18 mouse cellular contexts compared by ENCODE assay signal in genomic region chrX:99539684-99540083, GRCm38 (mm10).
DNase-seq lines count a peak whose midpoint lies in the region; ATAC-seq and TF ChIP-seq lines count a peak whose summit lies in the region.
"Had no signal": no experiment of that assay in that cellular context is flagged by ENCODE, and none has a peak within 500 bp of the region (broad histone marks: within the 10 kb centered on the region; RNA-seq: fewer than 3 reads in every experiment).

No protein-coding gene starts in this region.

- WGBS in hindbrain, embryonic 15.5 days: 61% methylated on average over 4 of the region's 4 CpGs
- WGBS in hindbrain, postnatal 0 days: 69% methylated on average over 4 of the region's 4 CpGs
- 81% methylated on average over 4 of the region's 4 CpGs for WGBS in midbrain, embryonic 10.5 days
- WGBS in midbrain, embryonic 11.5 days: 88% methylated on average over 4 of the region's 4 CpGs
- WGBS in forebrain, embryonic 14.5 days: 79% methylated on average over 4 of the region's 4 CpGs
- 75% methylated on average over 4 of the region's 4 CpGs for WGBS in forebrain, postnatal 0 days

- no peaks in the 10 kb centered on the region for H3K9me3 ChIP-seq in hindbrain, embryonic 15.5 days
- no peaks in the 10 kb centered on the region for H3K9me3 ChIP-seq in hindbrain, postnatal 0 days (ENCODE audit: low read length)
- H3K9me3 ChIP-seq in midbrain, embryonic 10.5 days (replicated peaks): no peaks in the 10 kb centered on the region
- H3K9me3 ChIP-seq in midbrain, embryonic 11.5 days (ENCODE audit: control insufficient read depth, low read length): no peaks in the 10 kb centered on the region
- no peaks in the 10 kb centered on the region for H3K9me3 ChIP-seq in forebrain, embryonic 14.5 days (replicated peaks; ENCODE audit: control insufficient read depth, low read length)
- H3K9me3 ChIP-seq in forebrain, postnatal 0 days (ENCODE audit: low read length): no peaks in the 10 kb centered on the region
- H3K9me3 ChIP-seq: embryonic facial prominence, embryonic 12.5 days; heart, embryonic 13.5 days; kidney, embryonic 15.5 days; liver, embryonic 13.5 days; midbrain, embryonic 12.5 days had no signal

- no peak overlapping the region for H3K4me2 ChIP-seq in hindbrain, embryonic 15.5 days
- H3K4me2 ChIP-seq in hindbrain, postnatal 0 days (ENCODE audit: low read depth, low read length): no peak overlapping the region
- H3K4me2 ChIP-seq in midbrain, embryonic 11.5 days: no peak overlapping the region
- no peak overlapping the region for H3K4me2 ChIP-seq in forebrain, embryonic 14.5 days (ENCODE audit: low read length)
- no peak overlapping the region for H3K4me2 ChIP-seq in forebrain, postnatal 0 days (ENCODE audit: low read depth)
- H3K4me2 ChIP-seq: embryonic facial prominence, embryonic 12.5 days; heart, embryonic 13.5 days; kidney, embryonic 15.5 days; liver, embryonic 13.5 days; lung, embryonic 14.5 days; midbrain, embryonic 12.5 days had no signal

- ATAC-seq in hindbrain, embryonic 15.5 days (ENCODE audit: low FRiP score, low read depth): 0 out of 2 replicates have a peak, but pooled peaks have one; percentile 57
- no peak for ATAC-seq in hindbrain, postnatal 0 days
- ATAC-seq in midbrain, embryonic 11.5 days (ENCODE audit: low FRiP score): no peak
- ATAC-seq in forebrain, embryonic 14.5 days: no peak; the same call in 1 of the 2 replicates
- ATAC-seq in forebrain, postnatal 0 days: peak; percentile 28

- peaks cover 16% of the 10 kb centered on the region; the same call in 1 of the 2 replicates for H3K27me3 ChIP-seq in hindbrain, embryonic 15.5 days
- H3K27me3 ChIP-seq in hindbrain, postnatal 0 days (ENCODE audit: insufficient read depth, low read length): no peaks in the 10 kb centered on the region
- H3K27me3 ChIP-seq in midbrain, embryonic 10.5 days (ENCODE audit: low read depth, poor library complexity, severe bottlenecking): peaks cover 98% of the 10 kb centered on the region
- H3K27me3 ChIP-seq in midbrain, embryonic 11.5 days (ENCODE audit: control insufficient read depth, insufficient read depth, low read length): peaks cover 12% of the 10 kb centered on the region
- H3K27me3 ChIP-seq in forebrain, embryonic 14.5 days (replicated peaks; ENCODE audit: control insufficient read depth, insufficient read depth, low read length): no peaks in the 10 kb centered on the region
- H3K27me3 ChIP-seq in forebrain, postnatal 0 days (ENCODE audit: insufficient read depth, low read length): no peaks in the 10 kb centered on the region

- H3K4me3 ChIP-seq in hindbrain, embryonic 15.5 days: no peak overlapping the region
- no peak overlapping the region for H3K4me3 ChIP-seq in hindbrain, postnatal 0 days (ENCODE audit: low read length)
- H3K4me3 ChIP-seq in midbrain, embryonic 10.5 days: no peak overlapping the region
- H3K4me3 ChIP-seq in midbrain, embryonic 11.5 days (ENCODE audit: low read depth, low read length): no peak overlapping the region
- H3K4me3 ChIP-seq in forebrain, embryonic 14.5 days (ENCODE audit: low read depth, low read length): no peak overlapping the region
- H3K4me3 ChIP-seq in forebrain, postnatal 0 days (ENCODE audit: low read depth, low read length): no peak overlapping the region
- H3K4me3 ChIP-seq: embryonic facial prominence, embryonic 12.5 days; heart, embryonic 13.5 days; kidney, embryonic 15.5 days; liver, embryonic 13.5 days; midbrain, embryonic 12.5 days had no signal

- DNase-seq in hindbrain, postnatal 0 days (ENCODE audit: low spot score): no peak
- no peak for DNase-seq in midbrain, embryonic 10.5 days (ENCODE audit: low spot score)
- no peak for DNase-seq in midbrain, embryonic 11.5 days (ENCODE audit: low spot score, missing footprints)
- DNase-seq in forebrain, embryonic 14.5 days (ENCODE audit: low spot score): no peak
- peak; percentile 34 for DNase-seq in forebrain, postnatal 0 days
- no peak for DNase-seq in left cerebral cortex, postnatal 25 days (ENCODE audit: low spot score in 2 of 2)
- DNase-seq: cerebellum, adult 9-11 months; gastrocnemius, postnatal 14 days; heart, adult 18-20 months; liver, embryonic 13.5 days; thymus, postnatal 25 days had no signal

- no peak for TF ChIP-seq CTCF in hindbrain, postnatal 0 days (IDR thresholded peaks at IDR 0.05; ENCODE audit: low read depth)
- no peak for TF ChIP-seq CTCF in forebrain, postnatal 0 days (IDR thresholded peaks at IDR 0.05; ENCODE audit: low read depth)

- peak overlapping the region; percentile 45; the same call in 1 of the 2 replicates for H3K27ac ChIP-seq in hindbrain, embryonic 15.5 days (replicated peaks)
- no peak overlapping the region for H3K27ac ChIP-seq in hindbrain, postnatal 0 days
- peak overlapping the region; percentile 33; the same call in 1 of the 2 replicates for H3K27ac ChIP-seq in midbrain, embryonic 10.5 days (replicated peaks)
- H3K27ac ChIP-seq in midbrain, embryonic 11.5 days (ENCODE audit: low read depth, low read length): no peak overlapping the region
- peak overlapping the region; percentile 75; the same call in 1 of the 2 replicates for H3K27ac ChIP-seq in forebrain, embryonic 14.5 days (ENCODE audit: low read depth, low read length)
- peak overlapping the region; percentile 35; the same call in 1 of the 2 replicates for H3K27ac ChIP-seq in forebrain, postnatal 0 days (ENCODE audit: low read depth, low read length)
- H3K27ac ChIP-seq: embryonic facial prominence, embryonic 12.5 days; heart, embryonic 13.5 days; kidney, embryonic 15.5 days; liver, embryonic 13.5 days; macrophage; midbrain, embryonic 12.5 days had no signal

- H3K4me1 ChIP-seq in hindbrain, embryonic 15.5 days (replicated peaks): peaks cover 6% of the 10 kb centered on the region; the same call in 1 of the 2 replicates
- H3K4me1 ChIP-seq in hindbrain, postnatal 0 days (ENCODE audit: insufficient read depth, low read length): no peaks in the 10 kb centered on the region
- H3K4me1 ChIP-seq in midbrain, embryonic 10.5 days: peaks cover 10% of the 10 kb centered on the region
- no peaks in the 10 kb centered on the region for H3K4me1 ChIP-seq in midbrain, embryonic 11.5 days (ENCODE audit: control insufficient read depth, insufficient read depth, low read length)
- H3K4me1 ChIP-seq in forebrain, embryonic 14.5 days (ENCODE audit: control insufficient read depth, insufficient read depth, low read length): peaks cover 8% of the 10 kb centered on the region; the same call in 1 of the 2 replicates
- no peaks in the 10 kb centered on the region for H3K4me1 ChIP-seq in forebrain, postnatal 0 days (ENCODE audit: insufficient read depth)
- H3K4me1 ChIP-seq: embryonic facial prominence, embryonic 12.5 days; liver, embryonic 13.5 days had no signal

- H3K9ac ChIP-seq in hindbrain, embryonic 15.5 days: no peak overlapping the region
- no peak overlapping the region for H3K9ac ChIP-seq in hindbrain, postnatal 0 days (replicated peaks; ENCODE audit: low read length)
- H3K9ac ChIP-seq in midbrain, embryonic 11.5 days (ENCODE audit: low read length): no peak overlapping the region
- H3K9ac ChIP-seq in forebrain, embryonic 14.5 days (ENCODE audit: low read length): no peak overlapping the region
- H3K9ac ChIP-seq in forebrain, postnatal 0 days: no peak overlapping the region
- H3K9ac ChIP-seq: embryonic facial prominence, embryonic 12.5 days; heart, embryonic 13.5 days; kidney, embryonic 15.5 days; liver, embryonic 13.5 days; lung, embryonic 14.5 days; midbrain, embryonic 12.5 days had no signal

- H3K36me3 ChIP-seq in hindbrain, embryonic 15.5 days: no peaks in the 10 kb centered on the region
- no peaks in the 10 kb centered on the region for H3K36me3 ChIP-seq in hindbrain, postnatal 0 days (ENCODE audit: insufficient read depth, low read length)
- H3K36me3 ChIP-seq in midbrain, embryonic 10.5 days: no peaks in the 10 kb centered on the region
- H3K36me3 ChIP-seq in midbrain, embryonic 11.5 days (ENCODE audit: control insufficient read depth, insufficient read depth, low read length): no peaks in the 10 kb centered on the region
- no peaks in the 10 kb centered on the region for H3K36me3 ChIP-seq in forebrain, embryonic 14.5 days (ENCODE audit: control insufficient read depth, insufficient read depth, low read length)
- no peaks in the 10 kb centered on the region for H3K36me3 ChIP-seq in forebrain, postnatal 0 days (ENCODE audit: insufficient read depth)
- H3K36me3 ChIP-seq: embryonic facial prominence, embryonic 12.5 days; heart, embryonic 13.5 days; kidney, embryonic 15.5 days; liver, embryonic 13.5 days; midbrain, embryonic 12.5 days had no signal

- intact Hi-C loops in left cerebral cortex, postnatal 25 days (cut with DNase I): no loop called here

Comparison
In these comparisons a context has a peak if more than half of its experiments do, and no peak if none do; other contexts are left out.
1. ATAC-seq: peak in hindbrain, embryonic 15.5 days (single experiment) and forebrain, postnatal 0 days (single experiment); none in hindbrain, postnatal 0 days (single experiment), midbrain, embryonic 11.5 days (single experiment) and forebrain, embryonic 14.5 days (single experiment).
2. H3K27ac ChIP-seq: peak in hindbrain, embryonic 15.5 days (single experiment), midbrain, embryonic 10.5 days (single experiment), forebrain, embryonic 14.5 days (single experiment) and forebrain, postnatal 0 days (single experiment); none in hindbrain, postnatal 0 days (single experiment) and midbrain, embryonic 11.5 days (single experiment).